Mouse (Mus musculus) WW6 (cell line): Measurements from ENCODE around the gene Ccdc114.
A peak's percentile ranks its signal among the peaks of the same experiment; 100 is the strongest.
"Not testable (repeated sequence)": the region's sequence is repeated elsewhere in the genome, so short reads cannot be mapped to it uniquely, and the experiment has no call there.

ENCODE experiments used
- DNase-seq: peaks from one replicate; pipeline ENCODE4 v3.0.0-alpha.2; 2013; ENCODE audit warnings: low read depth, low spot score

The Ccdc114 gene

GRCm38 (mm10) chr7:45923762-45924428, at the start of gene Ccdc114:
TSS of gene Ccdc114 (plus strand) at chr7:45924072.
- DNase-seq, result no peak

DNA sequence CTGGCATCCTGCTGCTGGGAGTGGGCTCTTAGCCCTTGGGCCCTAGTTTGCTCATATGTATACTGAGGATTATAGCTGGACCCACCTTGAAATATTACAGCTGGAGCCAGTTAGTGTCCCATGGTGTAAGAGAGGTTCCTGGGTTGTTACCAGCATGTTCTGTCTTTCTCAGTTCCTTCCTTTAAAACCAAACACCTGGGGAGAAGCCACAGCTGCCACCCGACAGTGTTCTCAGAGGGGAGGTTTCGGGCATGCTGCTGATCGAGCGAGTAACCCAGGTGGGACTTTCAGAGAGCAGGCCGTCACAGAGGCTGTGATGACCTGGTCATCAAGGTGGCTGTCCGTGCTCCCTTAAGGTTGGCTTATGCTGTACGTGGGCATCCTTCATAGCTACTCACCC, 47.0 kb upstream of the Ccdc114 start:
- no peak for DNase-seq

- DNase-seq, result not testable (repeated sequence)
Measured at GRCm38 (mm10) chr7:45878278-45878677, 45.6 kb upstream of the Ccdc114 start, which contains the start of gene Grin2d. TSS of gene Grin2d (minus strand) at chr7:45878378.

DNA sequence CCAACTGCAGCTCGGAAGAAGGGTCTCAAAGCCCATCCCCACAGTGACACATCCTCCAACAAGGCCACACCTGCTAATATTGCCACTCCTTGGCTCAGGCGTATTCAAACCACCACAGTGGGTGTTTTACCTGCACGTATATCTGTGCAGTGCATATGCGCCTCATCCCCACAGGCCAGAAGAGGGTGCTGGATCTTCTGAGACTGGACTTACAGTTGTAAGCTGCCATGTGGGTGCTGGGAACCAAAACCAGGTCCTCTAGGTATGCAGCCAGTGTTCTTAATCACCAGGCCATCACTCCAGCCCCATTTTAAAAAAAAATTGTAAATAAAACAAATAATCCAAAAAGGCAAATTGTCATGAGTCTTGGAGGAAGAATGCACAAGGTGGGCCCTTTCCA, 43.3 kb upstream of the Ccdc114 start:
- DNase-seq, result no peak

DNA sequence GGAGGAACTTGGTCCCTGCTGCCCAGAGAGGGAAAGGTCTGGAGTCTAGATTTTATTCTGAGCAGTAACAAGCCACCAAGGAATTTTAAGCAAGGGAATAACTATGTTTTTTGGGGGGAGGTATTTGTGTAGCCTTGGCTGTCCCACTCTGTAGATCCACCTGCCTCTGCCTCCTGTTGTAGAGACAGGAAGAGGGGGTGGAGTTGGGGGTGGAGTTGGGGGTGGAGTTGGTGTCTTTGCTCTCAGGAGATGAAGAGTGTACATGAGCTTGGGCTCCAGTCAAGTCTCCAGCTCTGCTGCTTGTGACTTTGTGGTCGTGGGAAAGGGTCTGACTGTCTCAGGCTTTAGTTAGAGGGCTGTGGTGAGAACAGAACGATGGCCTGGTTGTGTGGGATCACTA, 42.9 kb upstream of the Ccdc114 start:
- no peak for DNase-seq

- DNase-seq, result no peak
Measured at GRCm38 (mm10) chr7:45887246-45887645, 36.6 kb upstream of the Ccdc114 start.

DNA sequence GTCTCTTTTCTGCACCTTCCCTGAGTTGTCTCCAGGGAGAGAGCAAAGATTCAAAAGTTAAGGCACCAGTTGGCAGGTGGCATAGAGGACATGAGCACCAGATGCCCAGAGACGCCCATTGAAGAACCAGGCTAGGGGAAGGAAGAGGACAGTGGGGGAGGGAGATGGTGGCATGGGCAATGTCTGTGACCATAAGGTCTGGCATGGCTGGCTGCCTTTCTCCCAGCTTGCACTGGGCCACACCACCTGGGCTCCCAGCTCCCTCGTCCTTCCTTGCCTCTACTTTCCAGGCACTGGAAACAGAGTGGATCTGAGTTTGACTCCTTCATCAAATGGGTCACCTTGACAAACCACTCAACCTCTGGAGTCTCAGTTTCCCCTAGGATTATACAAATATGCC, 31.2 kb upstream of the Ccdc114 start:
- DNase-seq, result no peak

GRCm38 (mm10) chr7:45895931-45896516, 27.8 kb upstream of the Ccdc114 start:
- DNase-seq, result no peak

DNA sequence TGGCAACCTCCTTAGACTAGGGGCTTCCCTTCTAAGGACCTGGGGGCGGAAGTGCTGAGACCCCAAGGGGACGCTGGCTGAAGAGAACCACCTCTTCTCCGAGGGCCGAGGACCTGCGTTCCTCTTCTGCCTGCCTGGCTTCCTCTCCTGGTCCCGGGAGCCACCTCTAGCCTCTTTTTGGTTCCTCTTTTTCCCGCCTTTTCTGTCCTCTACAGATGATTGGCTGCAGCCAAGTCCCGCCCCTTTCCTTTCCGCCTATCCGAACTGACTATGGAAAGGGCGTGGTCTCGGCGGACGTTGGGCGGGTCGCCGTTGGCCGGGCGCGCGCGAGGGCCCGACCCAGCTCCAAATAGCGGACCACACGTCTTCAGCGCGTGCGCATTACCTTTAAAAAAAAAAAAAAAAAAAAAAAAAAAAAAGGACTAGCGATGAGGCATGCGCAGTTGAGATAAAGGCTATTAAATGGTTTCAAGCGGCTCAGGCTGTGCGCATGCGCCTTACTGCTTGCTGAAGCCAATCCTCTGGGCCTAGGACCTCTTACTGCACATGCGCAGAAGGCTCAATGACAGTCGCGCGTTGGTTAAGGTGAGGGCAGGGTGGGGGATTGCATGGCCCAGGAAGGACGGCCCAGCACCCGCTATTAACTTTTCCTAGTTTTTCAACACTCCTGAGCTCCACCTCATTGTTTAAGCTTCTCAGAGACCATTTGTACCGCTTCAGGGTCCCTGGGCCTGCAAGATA, 27.2 kb upstream of the Ccdc114 start, which contains the start of the genes Syngr4 and Tmem143:
Gene Syngr4 (minus strand): TSS at position 198 of the 741 bp plus-strand sequence.
Gene Tmem143 (plus strand): TSS at position 425 of the 741 bp plus-strand sequence.
- peak; percentile 94 for DNase-seq

DNA sequence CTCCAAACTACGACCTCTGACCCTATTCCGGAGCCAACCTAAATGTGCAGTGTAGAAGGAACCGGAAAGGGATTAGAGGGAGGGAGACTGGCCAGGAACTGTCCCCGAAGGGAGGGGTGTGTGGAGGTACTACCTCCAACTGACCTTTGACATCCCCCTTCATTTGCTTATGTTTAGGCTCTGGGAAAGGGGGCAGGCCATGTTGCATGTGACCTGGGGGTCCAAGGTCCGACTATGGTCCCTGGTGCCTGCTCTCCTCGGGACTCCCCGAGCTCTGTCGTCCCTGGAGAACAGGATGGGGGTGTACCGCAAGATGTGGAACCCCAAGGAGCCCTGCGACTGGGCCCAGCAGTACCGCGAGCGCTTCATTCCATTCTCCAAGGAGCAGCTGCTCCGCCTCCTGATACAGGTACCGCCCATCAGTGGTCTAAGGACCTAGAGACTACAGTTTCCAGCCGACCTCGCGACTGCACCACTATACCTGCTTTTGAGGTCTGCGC, 26.6 kb upstream of the Ccdc114 start:
- DNase-seq, result no peak

- DNase-seq, result not testable (repeated sequence)
Measured at GRCm38 (mm10) chr7:45898125-45898524, 25.7 kb upstream of the Ccdc114 start.

DNA sequence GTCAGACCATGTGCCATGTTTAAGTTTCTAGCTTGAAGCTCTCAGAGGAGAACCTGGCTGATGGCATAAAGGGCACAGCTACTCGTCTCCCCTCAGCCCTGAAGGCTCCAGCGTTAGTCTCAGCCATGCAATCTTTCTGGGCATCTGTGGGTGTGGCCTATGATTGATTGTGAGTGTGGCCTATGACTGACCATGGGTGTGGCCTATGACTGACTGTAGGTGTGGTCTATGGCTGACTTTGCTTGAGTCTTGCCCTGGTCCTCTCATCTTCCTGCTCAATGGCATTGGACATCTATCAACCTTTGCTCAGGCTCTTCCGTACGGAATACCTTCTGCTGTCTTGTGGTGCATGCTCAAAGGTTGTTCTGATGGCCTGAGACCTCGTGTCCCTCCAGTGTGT, 22.3 kb upstream of the Ccdc114 start:
- no peak for DNase-seq

GRCm38 (mm10) chr7:45902481-45903002, 21.3 kb upstream of the Ccdc114 start:
- no peak for DNase-seq

DNA sequence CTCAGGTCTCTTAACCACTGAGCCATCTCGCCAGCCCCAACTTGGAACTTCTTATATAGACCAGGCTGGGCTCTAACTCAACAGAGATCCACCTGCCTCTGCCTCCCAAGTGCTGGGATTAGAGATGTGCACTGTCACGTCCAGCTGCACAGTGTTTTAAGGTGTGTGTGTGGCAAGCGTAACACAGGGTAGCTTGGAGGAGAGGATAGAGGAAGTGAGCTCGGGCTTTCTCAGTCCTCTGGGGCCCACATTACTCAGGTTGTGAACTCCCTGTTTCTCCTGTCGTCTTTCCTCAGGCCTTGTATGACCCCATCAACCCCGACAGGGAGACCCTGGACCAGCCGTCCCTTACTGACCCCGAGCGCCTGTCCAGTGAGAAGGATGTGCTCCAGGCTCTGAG, 17.2 kb upstream of the Ccdc114 start:
- DNase-seq, result no peak

GRCm38 (mm10) chr7:45908384-45908783, 15.5 kb upstream of the Ccdc114 start:
- DNase-seq, result no peak

DNA sequence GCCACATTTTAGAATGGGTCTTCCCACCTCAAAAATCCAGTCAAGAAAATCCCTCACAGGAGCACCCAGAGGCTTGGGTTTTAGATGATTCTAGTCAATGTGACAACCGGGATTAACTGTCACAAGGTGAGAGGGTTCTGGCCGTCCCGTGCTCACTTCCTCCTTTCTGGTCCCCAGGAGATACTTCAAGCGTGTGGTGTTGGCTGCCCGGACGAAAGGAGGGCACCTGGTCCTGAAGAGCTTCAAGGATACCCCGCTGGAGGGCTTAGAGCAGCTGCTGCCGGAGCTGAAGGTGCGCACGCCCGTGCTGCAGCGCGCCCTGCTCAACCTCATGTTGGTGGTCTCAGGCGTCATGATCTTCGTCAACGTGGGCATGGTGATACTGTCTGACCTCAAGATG, 14.7 kb upstream of the Ccdc114 start:
- DNase-seq, result no peak

DNA sequence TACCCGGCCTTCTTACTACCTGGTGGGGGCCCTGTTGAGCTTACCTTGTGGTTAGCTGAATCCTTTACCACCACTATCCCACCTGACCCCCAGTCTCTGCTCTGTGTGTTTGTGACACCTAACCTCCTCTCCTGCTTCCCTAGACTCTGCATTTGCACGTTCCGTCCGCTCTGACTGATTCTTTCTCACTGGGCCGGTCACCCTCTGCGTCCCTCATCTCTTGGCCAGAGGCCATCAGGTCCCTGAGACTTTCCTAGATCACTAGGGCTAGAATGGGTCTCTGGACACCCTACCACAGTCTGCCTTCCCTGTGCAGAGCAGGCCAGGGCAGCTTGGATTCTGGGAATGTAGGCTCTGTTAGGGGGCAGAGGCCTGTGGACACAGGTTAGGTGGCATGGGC, 9.8 kb upstream of the Ccdc114 start:
- no peak for DNase-seq

DNA sequence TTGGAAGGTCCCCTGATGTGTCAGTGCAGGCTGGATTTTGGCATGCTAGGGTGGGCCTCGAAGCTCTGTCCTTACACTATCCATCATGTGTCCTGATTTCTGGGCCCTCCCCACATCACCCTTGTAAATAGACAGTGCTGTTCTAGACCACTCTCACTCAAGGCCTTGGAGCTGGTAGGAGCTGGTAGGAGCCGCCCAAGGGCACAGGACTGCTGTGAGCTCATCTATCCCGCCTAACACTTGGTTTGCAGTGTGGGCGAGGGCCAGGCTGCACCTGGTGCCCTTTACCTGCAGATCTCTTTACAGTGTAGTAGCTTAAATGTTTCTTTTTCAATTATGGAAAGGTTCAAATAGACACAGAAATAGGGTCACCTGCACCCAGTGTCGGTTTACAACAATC, 8.9 kb upstream of the Ccdc114 start:
- no peak for DNase-seq

DNA sequence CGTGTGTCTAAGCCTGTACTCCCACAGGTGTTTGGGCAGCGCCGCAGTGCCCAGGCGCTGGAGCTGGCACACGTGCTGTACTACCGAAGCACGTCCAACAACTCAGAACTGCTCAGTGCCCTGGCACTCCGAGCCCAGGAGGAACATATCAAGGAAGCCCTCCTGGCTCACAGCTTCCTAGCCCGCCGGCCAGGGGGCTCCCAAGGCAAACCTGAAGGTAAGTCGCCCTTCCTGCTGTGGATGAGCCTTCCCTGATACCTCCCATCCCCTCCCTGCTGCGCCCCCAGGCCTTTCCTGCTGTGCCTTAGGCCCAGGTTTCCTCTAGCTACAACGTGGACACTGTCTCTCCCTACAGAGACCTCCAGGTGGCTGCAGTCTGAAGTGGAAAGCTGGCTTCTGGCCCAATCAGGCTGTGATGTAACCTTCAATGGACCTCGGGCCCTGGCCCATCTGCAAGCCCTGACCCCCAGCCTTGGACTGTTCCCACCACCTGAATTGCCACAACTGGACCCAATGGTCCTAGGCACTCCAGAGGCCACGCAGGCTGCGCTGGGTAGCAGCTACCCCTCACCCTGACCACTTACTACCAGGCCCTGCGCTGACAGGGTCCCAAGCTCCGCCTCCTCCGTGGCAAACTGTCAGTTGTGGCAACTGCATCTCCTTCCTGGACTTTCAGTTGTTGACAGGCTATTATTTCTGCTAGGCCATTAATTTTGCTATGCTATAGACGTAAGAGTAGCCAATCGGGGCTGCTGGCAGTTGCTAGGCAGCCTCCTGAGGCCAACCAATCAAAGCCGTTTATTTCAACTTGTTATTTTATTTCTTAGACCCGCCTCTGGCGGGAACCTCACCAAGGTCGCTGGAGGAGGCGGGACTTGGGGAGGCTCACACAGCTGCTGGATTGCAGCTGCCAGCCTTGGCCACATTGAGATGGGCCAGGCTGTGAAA, 7.5 kb upstream of the Ccdc114 start:
- no peak for DNase-seq

DNA sequence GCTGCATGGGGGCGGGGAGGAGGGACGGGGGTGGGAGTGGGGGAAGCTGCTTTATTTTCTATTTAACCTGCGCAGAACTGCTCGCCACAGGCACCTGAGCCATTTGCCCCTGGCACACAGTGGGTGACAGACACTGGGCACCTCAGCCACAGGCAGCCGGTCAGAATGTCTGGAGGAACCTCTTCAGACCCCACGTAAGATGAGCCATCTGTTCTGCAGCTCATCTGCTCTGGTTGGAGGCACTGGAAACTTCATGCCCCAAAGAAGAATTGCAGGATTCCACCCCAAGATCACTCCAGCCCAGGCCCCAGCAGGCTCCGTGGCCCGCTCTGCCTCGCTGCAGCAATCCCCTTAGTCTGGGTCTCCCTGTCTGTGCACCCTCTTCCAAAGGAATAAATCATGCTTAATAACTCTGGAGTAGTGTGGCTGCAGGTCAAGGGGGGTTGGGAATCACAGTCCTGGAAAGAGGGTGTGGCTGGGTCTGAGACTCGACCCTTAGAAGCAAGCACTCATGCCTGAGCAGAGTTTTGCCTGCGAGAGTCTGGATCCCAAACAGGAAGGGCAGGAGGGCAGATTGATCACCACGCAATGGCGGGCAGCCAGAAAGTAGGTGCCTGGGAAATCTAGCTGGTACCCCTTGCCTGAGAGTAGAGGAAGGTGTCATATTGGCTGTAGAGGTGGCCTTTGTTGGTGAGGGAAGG, 6.7 kb upstream of the Ccdc114 start:
- DNase-seq, result no peak
